Mouse (Mus musculus): ENCODE measurements around the gene Hcst.
A peak's percentile ranks its signal among the peaks of the same experiment; 100 is the strongest.

The Hcst gene

DNA sequence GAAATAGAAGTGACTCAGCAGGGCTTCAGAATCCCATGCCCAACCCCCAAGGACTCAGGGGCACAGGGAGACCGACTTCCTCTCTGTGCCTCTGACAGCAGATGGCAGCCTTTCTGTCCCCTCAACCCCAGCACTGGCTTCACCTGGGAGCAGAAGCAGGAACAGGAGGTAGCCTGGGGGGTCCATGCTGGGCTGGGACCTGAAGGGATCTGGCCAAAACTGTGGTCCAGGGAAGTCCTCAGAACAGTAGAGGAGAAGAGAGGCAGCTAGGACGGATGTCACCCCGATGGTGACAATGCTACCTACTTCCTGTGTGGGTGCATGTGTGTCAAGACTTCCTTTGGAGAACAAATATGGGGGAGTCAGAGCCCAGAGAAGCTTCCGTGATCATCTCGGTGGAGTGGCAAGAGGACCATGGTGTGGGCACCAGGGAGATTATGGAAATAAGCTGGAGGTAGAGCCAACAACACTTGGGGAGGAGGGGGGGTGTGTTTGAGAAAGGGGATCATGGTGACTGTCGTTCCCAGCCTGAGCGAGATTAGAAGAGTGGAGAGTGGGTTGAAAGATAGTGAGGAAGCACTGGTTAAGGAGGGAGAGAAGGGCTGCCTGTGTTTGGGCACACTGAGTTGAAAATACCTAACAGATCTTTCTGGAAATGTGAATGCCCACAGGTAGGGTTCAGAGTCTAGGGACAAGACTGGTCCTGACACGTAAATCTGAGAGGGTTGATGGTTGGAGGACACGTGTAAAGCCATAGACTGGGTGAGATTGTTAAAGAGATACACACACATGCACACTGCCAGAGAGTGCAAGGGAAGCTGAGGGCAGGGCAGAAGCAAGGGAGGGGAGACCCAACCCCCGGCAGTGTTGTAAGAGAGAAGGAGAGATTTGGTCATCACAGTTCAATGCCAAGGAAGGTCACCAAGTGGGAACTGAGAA, at the start of gene Hcst:
Gene Hcst (minus strand): TSS at position 294 of the 939 bp plus-strand sequence.
- DNase-seq (ENCODE audit: low read depth, low spot score): no peak

DNA sequence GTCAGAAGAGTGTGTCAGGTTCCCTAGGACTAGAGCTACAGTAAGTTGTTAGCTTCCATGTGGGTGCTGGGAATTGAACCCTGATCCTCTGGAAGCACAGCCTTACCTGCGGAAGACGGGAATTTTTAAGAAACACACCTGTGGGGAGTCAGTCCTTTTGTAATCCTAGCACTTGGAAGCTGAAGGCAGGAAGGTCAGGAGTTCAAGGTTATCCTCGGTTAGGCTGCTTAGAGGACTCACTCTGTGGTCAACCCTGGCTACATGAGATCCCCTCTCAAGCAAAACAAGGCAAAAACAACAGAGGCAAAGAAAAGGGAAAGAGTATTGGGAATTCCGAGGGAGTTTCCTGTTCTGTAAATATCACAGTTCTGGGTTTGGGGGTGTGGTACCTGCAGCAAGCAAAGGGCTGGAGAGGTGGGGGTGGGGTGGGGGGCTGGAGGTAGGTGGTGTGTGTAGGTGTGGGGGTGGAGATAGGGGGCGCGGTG, 45.2 kb upstream of the Hcst start:
- DNase-seq (ENCODE audit: low read depth, low spot score): peak; percentile 45

DNA sequence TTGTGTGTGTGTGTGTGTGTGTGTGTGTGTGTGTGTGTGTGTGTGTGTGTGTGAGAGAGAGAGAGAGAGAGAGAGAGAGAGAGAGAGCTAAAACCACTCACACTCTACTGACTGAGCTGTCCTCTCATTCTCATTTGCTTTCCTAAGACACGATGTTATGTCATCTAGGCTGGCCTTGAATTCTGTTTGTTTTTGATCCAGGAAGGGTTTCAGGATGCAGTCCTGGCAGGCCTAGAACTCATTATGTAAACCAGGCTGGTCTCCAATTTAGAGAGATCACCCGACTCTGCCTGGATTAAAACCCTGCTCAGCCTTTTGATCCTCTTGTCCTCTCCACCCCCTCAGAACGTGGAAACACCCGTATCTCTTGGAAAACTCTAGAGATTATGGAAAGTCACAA, 44.3 kb upstream of the Hcst start:
- DNase-seq (ENCODE audit: low read depth, low spot score): peak; percentile 33

DNA sequence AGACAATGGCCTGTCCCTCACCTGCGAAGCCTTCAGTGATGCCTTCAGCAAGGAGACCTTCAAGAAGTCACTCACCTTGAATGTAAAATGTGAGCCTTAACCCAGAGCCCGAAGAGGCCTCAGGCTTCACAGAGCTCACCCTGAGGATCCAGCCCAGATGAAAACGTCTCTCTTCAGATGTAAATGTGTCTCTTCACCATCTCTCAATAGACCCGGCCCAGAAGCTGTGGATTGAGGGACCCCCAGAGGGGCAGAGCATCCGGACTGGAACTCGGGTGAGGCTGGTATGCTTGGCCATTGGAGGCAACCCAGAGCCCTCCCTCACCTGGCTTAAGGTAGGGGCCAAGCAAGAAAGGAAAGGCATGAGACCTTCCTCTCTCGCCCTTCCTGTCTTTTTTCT, 43.9 kb upstream of the Hcst start:
- DNase-seq (ENCODE audit: low read depth, low spot score): peak; percentile 72

DNA sequence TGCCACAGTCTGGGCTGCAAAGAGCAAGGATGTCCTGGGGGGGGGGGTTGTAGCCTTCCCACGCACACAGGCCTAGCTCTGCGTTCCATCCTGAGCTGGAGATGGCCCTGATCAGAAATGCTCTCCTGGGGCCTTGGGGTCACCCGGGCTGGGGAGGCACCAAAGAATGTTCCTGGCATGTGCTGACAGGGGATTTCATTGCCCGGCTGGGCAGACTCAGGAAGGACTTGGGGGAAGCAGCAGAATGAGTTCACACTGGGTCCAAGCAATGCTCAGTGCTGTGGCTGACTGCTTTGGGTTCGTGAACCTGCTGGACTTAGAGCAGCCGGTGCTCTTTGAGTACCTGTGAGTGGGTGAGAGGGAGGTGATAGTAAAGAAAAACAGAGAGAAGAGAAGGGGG, 39.8 kb upstream of the Hcst start:
- no peak for DNase-seq (ENCODE audit: low read depth, low spot score)

DNA sequence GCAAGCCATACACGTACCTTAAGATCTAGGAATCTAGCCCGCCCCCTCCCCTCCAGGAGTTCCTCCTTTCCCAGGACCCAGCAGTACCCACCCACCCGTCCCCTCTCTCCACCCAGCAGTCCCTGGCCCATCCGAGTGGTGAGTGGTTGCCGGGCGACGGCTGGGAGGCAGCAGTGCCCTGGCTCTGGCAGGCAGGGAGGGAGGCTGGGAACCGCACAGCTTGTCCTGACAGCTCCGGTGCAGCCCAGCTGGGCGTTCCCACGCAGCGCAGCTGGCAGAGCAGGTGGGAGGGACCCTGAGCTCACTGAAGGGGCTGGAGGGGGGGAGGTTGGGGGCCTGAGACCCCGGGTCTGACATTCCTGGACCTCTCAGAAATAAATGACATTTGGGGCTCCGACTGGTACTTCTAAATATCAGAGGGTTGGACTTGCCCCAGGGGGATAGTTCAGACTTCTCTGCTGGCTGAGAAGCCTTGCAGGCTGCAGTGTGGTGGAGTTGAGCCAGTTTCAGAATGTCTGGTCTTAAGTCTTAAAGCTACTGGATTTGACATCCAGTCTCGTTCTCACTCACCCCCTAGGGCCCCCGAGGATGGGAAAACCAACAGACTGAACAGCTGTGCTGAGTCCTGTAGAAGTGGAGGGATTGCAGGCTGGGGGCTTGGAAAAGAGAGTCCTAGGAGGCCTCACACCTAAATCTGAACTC, 38.1 kb upstream of the Hcst start, which contains the start of the genes Kirrel2 and Nphs1:
Gene Kirrel2 (minus strand): TSS at position 62 of the 702 bp plus-strand sequence.
Gene Nphs1 (plus strand): TSS at position 687 of the 702 bp plus-strand sequence.
- peak; percentile 46 for DNase-seq (ENCODE audit: low read depth, low spot score)

DNA sequence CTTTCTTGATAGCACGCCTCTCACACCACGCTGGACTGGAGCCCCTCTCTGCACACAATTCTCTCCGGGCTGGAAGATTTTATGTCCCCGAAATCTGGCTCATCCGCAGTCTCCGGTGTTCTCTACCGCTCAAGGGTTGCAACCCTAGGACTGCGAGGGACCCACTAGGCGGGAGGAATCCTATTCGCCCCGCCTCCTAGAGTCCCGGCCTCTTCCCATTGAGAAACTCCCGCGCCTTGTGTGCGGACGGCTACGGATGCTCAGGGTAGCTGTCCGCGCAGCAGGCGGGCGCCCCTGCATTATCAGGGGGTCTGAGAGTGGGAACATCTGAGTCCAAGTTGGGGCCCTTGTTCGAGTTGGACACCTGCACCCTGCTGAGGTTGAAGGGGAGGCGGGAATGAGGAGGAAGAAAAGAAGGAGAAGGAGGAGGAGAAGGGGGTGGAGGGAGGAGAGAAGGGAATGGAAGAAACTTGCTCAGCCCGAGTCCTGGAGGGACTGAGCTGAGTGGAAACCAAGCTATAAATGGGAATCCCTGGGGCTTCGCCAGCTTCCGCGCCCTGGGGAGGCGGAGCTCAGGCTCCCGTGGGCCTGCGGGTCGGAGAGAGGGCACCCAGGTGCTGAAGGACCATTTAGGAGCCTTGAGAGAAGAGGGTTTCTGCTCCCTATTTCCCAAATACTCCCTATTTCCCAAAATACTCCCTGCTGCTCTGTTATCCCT, 37.4 kb upstream of the Hcst start:
- DNase-seq (ENCODE audit: low read depth, low spot score): peak; percentile 41

DNA sequence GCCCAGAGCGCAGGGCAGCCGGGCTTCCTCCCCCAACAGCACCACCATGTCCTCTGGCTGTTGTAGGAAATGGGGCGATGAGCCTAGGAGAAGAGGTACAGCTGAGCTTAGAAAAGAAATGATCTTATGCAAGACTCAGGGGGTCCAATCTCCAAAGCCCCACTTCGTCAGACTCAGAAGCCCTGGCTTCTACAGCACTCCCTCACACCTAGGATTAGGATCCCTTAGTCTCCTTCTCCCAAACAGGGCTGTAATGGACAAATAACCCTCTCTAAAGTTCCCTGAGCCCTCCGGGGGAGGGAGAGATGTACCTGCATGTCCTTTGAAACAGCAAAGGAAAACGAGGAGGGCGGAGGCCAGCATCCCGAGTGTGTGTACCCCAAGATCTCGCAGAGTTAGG, 36.8 kb upstream of the Hcst start:
- DNase-seq (ENCODE audit: low read depth, low spot score): no peak

DNA sequence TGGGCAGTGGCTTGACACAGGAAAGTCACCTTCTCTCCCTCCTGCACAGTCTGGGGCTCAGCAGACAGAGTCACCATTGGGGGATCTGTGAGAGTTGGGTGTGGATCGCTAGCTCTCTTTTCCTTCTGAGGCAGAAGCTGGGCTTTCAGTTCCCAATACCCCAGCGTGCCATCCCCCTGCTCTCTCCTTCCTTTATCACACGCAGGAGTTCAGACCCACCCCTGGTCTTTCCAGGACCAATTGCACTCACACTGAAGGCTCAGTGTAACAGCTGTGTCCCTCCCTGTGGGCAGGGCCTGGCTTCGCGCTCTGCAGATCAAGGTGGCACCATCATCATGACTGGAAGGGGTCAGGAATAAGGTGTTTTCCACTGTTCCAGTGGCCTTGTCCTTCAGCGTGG, 34.6 kb upstream of the Hcst start:
- peak; percentile 35 for DNase-seq (ENCODE audit: low read depth, low spot score)

DNA sequence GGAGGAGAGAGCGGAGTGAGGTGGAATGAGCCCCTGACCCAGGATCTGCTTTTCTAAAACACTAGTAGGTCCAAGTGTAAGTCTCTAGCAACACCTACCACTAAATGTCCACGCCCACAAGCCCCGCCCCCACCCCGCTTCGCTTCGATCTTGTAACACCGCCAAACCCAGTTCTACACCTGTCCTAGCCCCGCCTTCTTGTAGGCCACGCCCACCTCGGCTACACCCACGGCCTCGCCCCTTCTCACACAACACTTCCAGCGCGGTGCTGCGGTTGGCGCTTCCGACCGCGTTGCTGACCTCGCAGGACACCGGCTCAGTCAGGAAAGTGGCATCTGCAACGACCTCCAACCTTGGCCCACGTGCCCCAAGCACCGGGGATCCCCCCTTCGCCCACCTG, 34.1 kb upstream of the Hcst start:
- DNase-seq (ENCODE audit: low read depth, low spot score): peak; percentile 86

DNA sequence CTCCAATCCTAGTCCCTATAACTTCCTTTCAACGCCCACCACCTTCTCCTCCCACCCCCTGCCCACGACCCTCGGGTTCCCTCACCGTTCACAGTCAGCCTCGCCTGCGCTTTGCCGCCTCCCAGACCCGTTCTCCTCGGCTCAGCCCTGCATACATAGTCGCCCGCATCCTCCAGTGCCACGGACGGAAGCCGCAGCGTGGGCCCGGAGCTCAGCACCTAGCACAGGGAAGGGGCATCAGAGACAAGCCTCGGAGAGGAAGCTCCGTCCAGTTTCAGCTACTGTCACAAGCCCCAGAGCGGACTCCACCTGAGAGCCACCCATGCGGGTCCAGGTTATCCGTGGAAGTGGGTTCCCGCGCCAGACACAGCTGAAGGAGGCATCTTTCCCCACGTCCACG, 33.7 kb upstream of the Hcst start:
- DNase-seq (ENCODE audit: low read depth, low spot score): no peak

DNA sequence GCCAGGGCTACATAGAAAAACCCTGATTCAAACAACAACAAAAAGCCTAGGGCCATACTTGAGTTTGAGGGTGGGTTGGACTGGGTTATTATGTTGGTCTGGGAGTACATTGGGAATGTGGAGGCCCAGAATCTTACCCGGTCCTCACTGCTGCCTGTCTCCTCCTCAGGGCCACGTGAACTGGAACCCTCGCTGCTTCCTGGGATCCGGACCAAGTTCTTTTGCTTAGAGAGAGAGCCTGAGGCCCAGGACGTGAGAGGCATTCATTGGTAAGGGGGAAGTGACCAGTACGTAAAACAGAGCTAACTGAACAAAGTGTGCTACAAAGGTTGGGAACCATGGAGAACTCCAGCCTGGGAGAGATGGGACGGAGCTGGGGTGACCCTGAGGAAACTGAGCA, 30.6 kb upstream of the Hcst start:
- DNase-seq (ENCODE audit: low read depth, low spot score): no peak

DNA sequence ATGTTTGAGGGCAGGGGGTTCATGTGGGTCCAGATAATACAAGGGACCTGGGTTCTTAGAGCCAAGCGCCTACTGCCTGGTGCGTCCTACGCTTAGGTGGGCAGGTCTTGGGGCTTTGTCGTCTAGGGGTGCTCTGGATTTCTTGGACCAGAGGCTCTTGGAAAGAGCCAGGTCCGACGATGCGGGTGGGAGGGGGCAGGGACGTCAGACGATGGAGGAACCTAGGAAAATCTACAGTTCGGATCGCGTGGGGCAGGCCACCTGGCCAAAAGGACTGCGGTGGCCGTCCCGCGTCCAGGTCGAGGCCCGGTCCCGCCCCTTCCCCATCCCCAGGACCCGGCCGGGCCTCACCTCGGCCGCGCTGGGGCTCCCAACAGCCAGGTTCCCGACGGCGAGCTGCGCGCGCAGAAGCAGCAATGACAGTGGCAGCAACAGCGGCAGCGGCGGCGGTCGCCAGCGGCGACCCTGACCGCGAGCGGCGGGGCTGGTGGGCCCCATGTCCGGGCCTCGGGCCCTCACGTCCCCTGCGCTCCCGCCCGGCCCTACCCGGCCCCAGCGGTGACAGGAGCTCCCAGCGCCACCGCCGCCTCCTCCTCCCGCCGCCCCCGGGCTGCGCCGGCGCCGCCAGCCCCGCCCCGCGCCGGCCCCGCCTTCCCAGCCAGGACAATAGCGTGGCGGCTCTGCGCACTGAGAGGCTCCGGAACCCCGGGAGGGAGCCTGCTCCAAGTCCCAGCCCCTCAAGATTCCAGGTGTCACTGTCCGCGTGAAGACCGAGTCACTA, 25.5 kb upstream of the Hcst start, which contains the start of gene Aplp1:
Gene Aplp1 (minus strand): TSS at position 565 of the 781 bp plus-strand sequence.
- DNase-seq (ENCODE audit: low read depth, low spot score): peak; percentile 76

DNA sequence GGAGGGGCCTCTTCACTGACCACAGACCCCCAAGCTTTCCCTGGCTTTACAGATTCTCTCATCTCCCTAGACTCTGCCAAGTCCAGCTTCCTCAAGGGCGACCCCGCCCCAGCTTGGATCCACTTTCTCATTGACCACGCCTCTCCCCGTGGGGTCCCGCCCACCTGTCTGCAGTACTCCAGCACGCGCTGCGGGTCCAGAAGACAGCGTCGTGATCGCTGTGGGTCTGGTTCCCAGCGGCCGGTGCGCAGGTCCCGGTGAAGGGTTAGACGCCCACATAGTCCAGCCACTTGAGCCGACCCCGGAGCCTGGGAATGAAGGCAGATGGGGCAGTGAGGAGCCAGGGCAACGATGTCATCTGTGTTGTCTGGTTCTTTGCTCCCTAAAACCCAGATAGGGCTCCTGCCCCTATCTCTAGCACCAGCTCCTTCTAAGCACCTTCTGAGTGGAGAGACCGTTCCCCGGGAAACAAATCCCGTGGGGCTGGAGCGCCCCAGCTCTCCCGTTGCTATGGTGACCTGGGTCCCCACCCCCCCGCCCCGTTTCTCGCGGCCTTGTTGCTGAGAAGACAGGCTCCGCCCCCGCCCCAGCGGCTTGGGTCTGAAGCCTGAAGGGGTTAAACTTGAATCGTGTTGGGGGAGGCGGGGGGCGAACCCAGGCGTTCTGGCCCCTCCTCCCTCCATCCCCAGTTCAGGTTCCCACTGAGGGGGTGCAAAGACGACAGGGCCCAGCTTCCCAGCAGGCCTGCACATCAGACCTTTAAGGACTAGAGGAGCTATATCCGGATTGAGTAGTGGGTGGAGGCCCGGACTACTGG, 24.7 kb upstream of the Hcst start:
- peak; percentile 91 for DNase-seq (ENCODE audit: low read depth, low spot score)

DNA sequence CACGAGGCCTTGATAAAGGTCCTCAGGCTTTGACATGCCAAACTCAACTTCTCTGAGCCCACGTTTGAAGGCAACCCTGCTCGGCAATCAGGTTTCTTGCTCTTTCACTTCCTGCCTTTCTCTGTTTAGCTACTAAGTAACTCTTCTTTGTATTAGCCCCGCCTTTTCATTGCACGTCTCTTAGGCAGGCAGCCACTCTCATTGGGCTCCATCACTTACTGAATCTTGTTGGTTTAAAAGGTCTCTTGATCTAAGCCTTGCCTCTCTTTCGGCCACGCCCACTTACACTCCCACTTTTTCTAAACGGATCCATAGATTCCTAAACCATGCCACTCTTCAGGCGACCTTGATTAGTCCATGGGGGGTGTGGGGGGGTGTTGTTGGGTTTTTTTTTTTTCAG, 24.0 kb upstream of the Hcst start:
- peak; percentile 87 for DNase-seq (ENCODE audit: low read depth, low spot score)

DNA sequence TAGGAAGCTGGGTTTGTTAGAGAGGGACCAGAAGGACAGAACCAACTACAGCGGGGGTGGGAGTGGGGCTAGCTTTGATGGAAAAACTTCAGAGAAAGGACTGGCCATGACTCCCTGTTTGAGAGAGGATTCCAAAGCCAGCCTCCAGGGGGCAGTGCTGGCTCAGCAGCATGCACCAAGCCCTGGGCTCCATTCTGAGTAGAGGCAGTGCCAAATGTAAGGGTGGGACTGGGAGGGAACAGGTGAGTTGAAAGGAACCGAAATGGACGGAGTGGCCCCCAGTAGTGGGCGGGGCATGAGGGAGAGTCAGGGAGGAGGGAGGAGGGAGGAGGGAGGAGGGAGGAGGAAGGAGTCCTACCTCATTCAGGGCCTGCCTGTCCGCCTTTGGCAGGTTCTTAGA, 21.0 kb upstream of the Hcst start:
- peak; percentile 88 for DNase-seq (ENCODE audit: low read depth, low spot score)

DNA sequence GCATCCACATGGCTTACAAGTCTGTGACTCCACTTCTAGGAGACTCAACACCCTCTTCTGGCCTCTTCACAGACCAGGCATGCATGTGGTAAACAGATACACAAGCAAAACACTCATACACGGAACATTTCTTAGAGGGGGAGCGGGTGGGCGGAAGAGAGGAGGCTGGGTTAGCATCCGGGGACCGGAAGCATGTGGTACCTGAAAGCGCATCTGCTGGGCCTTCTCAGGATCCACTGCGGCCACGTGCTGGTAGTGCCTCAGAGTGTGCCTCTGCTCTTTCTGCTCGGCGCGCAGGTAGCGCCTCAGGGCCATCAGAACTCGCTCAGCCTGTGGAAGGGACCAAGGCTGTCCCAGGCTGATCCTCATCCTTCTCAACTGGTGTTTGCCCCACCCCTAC, 20.1 kb upstream of the Hcst start:
- DNase-seq (ENCODE audit: low read depth, low spot score): no peak

DNA sequence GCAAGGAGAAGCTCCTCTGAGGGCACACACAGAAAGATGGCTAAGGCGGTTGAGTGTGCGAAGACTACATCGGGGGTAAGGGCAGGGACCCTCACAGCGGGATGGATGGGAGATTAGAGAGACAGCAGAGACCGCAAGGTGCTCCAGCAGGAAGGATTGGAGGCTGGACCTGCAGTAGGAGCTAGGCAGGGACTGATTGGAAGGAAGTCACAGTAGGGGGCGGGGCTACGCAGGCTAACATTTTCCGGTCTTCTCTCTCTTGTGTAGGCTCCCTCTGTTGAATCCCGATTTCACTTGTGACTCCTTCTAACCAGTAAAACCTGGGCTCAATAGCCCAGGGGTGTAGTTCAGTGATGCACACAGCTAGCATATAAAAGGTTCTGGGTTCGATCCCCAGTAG, 17.2 kb upstream of the Hcst start:
- DNase-seq (ENCODE audit: low read depth, low spot score): peak; percentile 95

DNA sequence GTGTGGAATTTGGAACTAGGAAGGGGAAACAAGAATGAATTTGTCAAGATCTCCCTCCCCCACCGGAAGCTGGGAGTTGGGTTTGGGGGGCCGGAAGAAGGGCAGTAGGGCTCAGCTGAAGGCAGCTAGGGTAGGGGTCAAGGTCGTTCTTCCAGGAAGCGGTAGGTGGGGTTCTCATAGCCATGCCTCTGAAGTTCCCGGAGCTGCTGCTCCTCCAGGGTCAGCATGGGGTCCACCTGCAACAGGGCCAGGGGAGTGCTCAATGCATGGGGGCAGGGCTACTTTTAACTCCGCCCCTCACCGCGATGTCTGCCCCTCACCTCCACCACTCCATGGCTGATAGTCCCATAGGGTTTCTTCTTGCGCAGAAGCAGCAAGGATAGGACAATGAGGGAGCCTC, 15.5 kb upstream of the Hcst start:
- DNase-seq (ENCODE audit: low read depth, low spot score): peak; percentile 67

DNA sequence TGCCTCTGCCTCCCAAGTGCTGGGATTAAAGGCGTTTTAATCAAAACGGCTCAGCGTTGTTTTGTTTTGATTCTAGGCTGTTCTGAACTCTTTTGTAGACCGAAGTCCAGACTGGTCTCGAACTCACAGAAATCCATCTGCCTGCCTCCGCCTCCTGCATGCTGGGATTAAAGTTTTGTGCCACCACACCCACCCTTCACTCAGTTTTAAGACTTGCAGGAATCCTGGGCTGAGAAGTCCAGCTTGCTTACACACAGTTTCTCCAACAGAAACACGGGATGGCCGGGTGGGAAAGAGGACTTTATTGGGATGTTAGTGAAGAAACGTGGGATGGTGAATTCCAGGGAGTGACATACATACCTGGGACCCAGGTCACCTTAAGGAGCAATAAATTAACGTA, 15.0 kb upstream of the Hcst start:
- peak; percentile 41 for DNase-seq (ENCODE audit: low read depth, low spot score)
